Mouse (Mus musculus) heart, embryonic 13.5 days (tissue): ENCODE measurements around the gene Fbxo36. TPM values are rescaled to one million over a fixed set of nuclear protein-coding genes. Genes with fewer than 3 reads are reported as not detected.

Source experiments
- ATAC-seq: fragments of 200-750 bp; cut with Nextera tagmentation; 2 replicates; pipeline ENCODE4 v1.8.0; 2017; ENCODE audit warnings: moderate TSS enrichment; ENCODE audit not compliant: insufficient number of reproducible peaks, low FRiP score, low TSS enrichment; ENCODE audit errors: extremely low read depth
- H3K27ac ChIP-seq: fragments of 300-500 bp; sonication (generic); replicated peaks from 2 replicates; pipeline ENCODE4 v1.5.1; 2015; ENCODE audit warnings: moderate library complexity, mild to moderate bottlenecking, inconsistent platforms
- H3K27me3 ChIP-seq: fragments of 300-500 bp; sonication (generic); replicated peaks from 2 replicates; pipeline ENCODE4 v1.6.1; 2015; ENCODE audit warnings: mild to moderate bottlenecking, inconsistent platforms
- H3K36me3 ChIP-seq: fragments of 300-500 bp; sonication (generic); 2 replicates; pipeline ENCODE4 v1.6.1; 2015; ENCODE audit warnings: mild to moderate bottlenecking, inconsistent platforms
- H3K4me1 ChIP-seq: fragments of 300-500 bp; sonication (generic); 2 replicates; pipeline ENCODE4 v1.6.1; 2015; ENCODE audit warnings: inconsistent platforms
- H3K4me2 ChIP-seq: fragments of 300-500 bp; sonication (generic); 2 replicates; pipeline ENCODE4 v1.6.1; 2015; ENCODE audit warnings: inconsistent platforms, mild to moderate bottlenecking, moderate library complexity
- H3K4me3 ChIP-seq: fragments of 300-500 bp; sonication (generic); 2 replicates; pipeline ENCODE4 v1.5.1; 2015; ENCODE audit warnings: moderate library complexity, mild to moderate bottlenecking, inconsistent platforms
- H3K9ac ChIP-seq: fragments of 300-500 bp; sonication (generic); 2 replicates; pipeline ENCODE4 v1.6.1; 2015; ENCODE audit warnings: inconsistent platforms, mild to moderate bottlenecking, moderate library complexity
- H3K9me3 ChIP-seq: fragments of 300-500 bp; sonication (generic); 2 replicates; pipeline ENCODE4 v1.6.1; 2016; ENCODE audit warnings: inconsistent platforms
- WGBS: fragments of 180-500 bp; shearing (Covaris S2); methylation state at CpG from one replicate; pipeline ENCODE4 v1.1.7; 2015; ENCODE audit warnings: mixed read lengths; 5-methylcytosine and 5-hydroxymethylcytosine counted together
- polyA plus RNA-seq: library from polyadenylated mRNA; unstranded; fragments of >200 nt; fragmentation: Nextera tagmentation; extraction: Ambion mirVana; gene quantifications from 2 replicates; pipeline ENCODE4 v1.2.1, GENCODE M21; 2015

The Fbxo36 gene
- 6.5 and 8.9 TPM in 2 replicates for polyA plus RNA-seq

- ATAC-seq: peak; percentile 79
- under 1% methylated on average over 51 of the region's 54 CpGs for WGBS
These were observed at the start of gene Fbxo36 for GRCm38 (mm10) chr1:84839309-84840017. Fbxo36 (plus strand) TSS chr1:84839841.

GRCm38 (mm10) chr1:84791393-84791792, 48.2 kb upstream of the Fbxo36 start:
- H3K27me3 ChIP-seq: no peaks in the 10 kb centered on the region
- WGBS: 86% methylated on average over 2 of the region's 2 CpGs
- no peak for ATAC-seq
- H3K4me3 ChIP-seq: no peak overlapping the region
- H3K4me2 ChIP-seq: no peak overlapping the region
- H3K27ac ChIP-seq: no peak overlapping the region
- H3K9ac ChIP-seq: no peak overlapping the region
- H3K4me1 ChIP-seq: no peaks in the 10 kb centered on the region
- no peaks in the 10 kb centered on the region for H3K9me3 ChIP-seq
- H3K36me3 ChIP-seq: peaks cover 72% of the 10 kb centered on the region

More at GRCm38 (mm10) chr1:84839309-84840017, at the start of gene Fbxo36:
- Histone ChIP-seq H3K9me3 (no peaks in the 10 kb centered on the region), H3K4me2 (peak within 1 kb of the TSS; percentile 84), H3K27ac (peak within 1 kb of the TSS; percentile 98), H3K4me3 (peak within 1 kb of the TSS; percentile 97), H3K27me3 (no peaks in the 10 kb centered on the region), H3K9ac (peak within 1 kb of the TSS; percentile 99), H3K36me3 (peaks cover 1% of the 10 kb centered on the region; the same call in 1 of the 2 replicates), H3K4me1 (peaks cover 26% of the 10 kb centered on the region)

GRCm38 (mm10) chr1:84795335-84795734, 44.3 kb upstream of the Fbxo36 start:
- H3K27me3 ChIP-seq: no peaks in the 10 kb centered on the region
- H3K4me3 ChIP-seq: no peak overlapping the region
- no peaks in the 10 kb centered on the region for H3K4me1 ChIP-seq
- WGBS: 91% methylated on average over 7 of the region's 7 CpGs
- no peak overlapping the region for H3K4me2 ChIP-seq
- no peaks in the 10 kb centered on the region for H3K9me3 ChIP-seq
- no peak overlapping the region for H3K9ac ChIP-seq
- no peak overlapping the region for H3K27ac ChIP-seq
- no peak for ATAC-seq
- peaks cover 42% of the 10 kb centered on the region for H3K36me3 ChIP-seq

GRCm38 (mm10) chr1:84799166-84799565, 40.5 kb upstream of the Fbxo36 start:
- no peak for ATAC-seq
- H3K4me2 ChIP-seq: no peak overlapping the region

GRCm38 (mm10) chr1:84803788-84804187, 35.9 kb upstream of the Fbxo36 start:
- Histone ChIP-seq H3K4me3 (no peak overlapping the region), H3K27ac (no peak overlapping the region), H3K36me3 (peaks cover 5% of the 10 kb centered on the region; the same call in 1 of the 2 replicates), H3K27me3 (no peaks in the 10 kb centered on the region), H3K4me2 (no peak overlapping the region), H3K9ac (no peak overlapping the region), H3K4me1 (peaks cover 14% of the 10 kb centered on the region), H3K9me3 (no peaks in the 10 kb centered on the region)
- no peak for ATAC-seq
- WGBS: 76% methylated on average over 1 of the region's 1 CpGs

More at GRCm38 (mm10) chr1:84799166-84799565, 40.5 kb upstream of the Fbxo36 start:
- Histone ChIP-seq H3K27me3 (no peaks in the 10 kb centered on the region), H3K9me3 (no peaks in the 10 kb centered on the region), H3K27ac (no peak overlapping the region), H3K36me3 (peaks cover 13% of the 10 kb centered on the region), H3K9ac (no peak overlapping the region), H3K4me3 (no peak overlapping the region), H3K4me1 (peaks cover 9% of the 10 kb centered on the region)

GRCm38 (mm10) chr1:84817596-84817995, 22.0 kb upstream of the Fbxo36 start:
- Histone ChIP-seq H3K27ac (no peak overlapping the region), H3K4me3 (no peak overlapping the region), H3K36me3 (peaks cover 44% of the 10 kb centered on the region), H3K4me2 (no peak overlapping the region), H3K9ac (no peak overlapping the region), H3K27me3 (no peaks in the 10 kb centered on the region), H3K9me3 (no peaks in the 10 kb centered on the region), H3K4me1 (0 out of 2 replicates have a peak, but pooled peaks cover 1% of the 10 kb centered on the region)
- 64% methylated on average over 1 of the region's 1 CpGs for WGBS
- ATAC-seq: no peak

GRCm38 (mm10) chr1:84825091-84825490, 14.6 kb upstream of the Fbxo36 start:
- no peak overlapping the region for H3K9ac ChIP-seq
- no peaks in the 10 kb centered on the region for H3K27me3 ChIP-seq
- H3K36me3 ChIP-seq: peaks cover 44% of the 10 kb centered on the region
- ATAC-seq: no peak
- H3K27ac ChIP-seq: no peak overlapping the region
- H3K4me3 ChIP-seq: no peak overlapping the region
- 4% methylated on average over 2 of the region's 2 CpGs for WGBS
- H3K9me3 ChIP-seq: no peaks in the 10 kb centered on the region
- no peak overlapping the region for H3K4me2 ChIP-seq
- H3K4me1 ChIP-seq: peaks cover 27% of the 10 kb centered on the region

- no peaks in the 10 kb centered on the region for H3K9me3 ChIP-seq
- WGBS: 4% methylated on average over 20 of the region's 20 CpGs
These were observed 2.0 kb upstream of the Fbxo36 start for GRCm38 (mm10) chr1:84837523-84838145.

GRCm38 (mm10) chr1:84838156-84838555, 1.5 kb upstream of the Fbxo36 start:
- Histone ChIP-seq H3K36me3 (peaks cover 10% of the 10 kb centered on the region), H3K4me1 (peaks cover 26% of the 10 kb centered on the region), H3K4me2 (peak overlapping the region; percentile 84), H3K27ac (peak overlapping the region; percentile 98), H3K4me3 (peak overlapping the region; percentile 97), H3K9me3 (no peaks in the 10 kb centered on the region), H3K9ac (peak overlapping the region; percentile 99), H3K27me3 (no peaks in the 10 kb centered on the region)
- WGBS: under 1% methylated on average over 22 of the region's 22 CpGs
- ATAC-seq: 0 out of 2 replicates have a peak, but pooled peaks have one; percentile 1

More at GRCm38 (mm10) chr1:84837523-84838145, 2.0 kb upstream of the Fbxo36 start:
- no peak for ATAC-seq
- peak overlapping the region; percentile 98 for H3K27ac ChIP-seq
- no peaks in the 10 kb centered on the region for H3K27me3 ChIP-seq
- peaks cover 15% of the 10 kb centered on the region for H3K36me3 ChIP-seq
- peak overlapping the region; percentile 84 for H3K4me2 ChIP-seq
- peak overlapping the region; percentile 97 for H3K4me3 ChIP-seq
- H3K9ac ChIP-seq: peak overlapping the region; percentile 99
- peaks cover 26% of the 10 kb centered on the region for H3K4me1 ChIP-seq

GRCm38 (mm10) chr1:84838621-84839151, 955 bp upstream of the Fbxo36 start:
- peak overlapping the region; percentile 98 for H3K27ac ChIP-seq
- WGBS: under 1% methylated on average over 42 of the region's 44 CpGs
- H3K4me2 ChIP-seq: peak overlapping the region; percentile 84
- peak overlapping the region; percentile 99 for H3K9ac ChIP-seq
- H3K4me1 ChIP-seq: peaks cover 26% of the 10 kb centered on the region
- H3K27me3 ChIP-seq: no peaks in the 10 kb centered on the region
- H3K9me3 ChIP-seq: no peaks in the 10 kb centered on the region
- peak overlapping the region; percentile 97 for H3K4me3 ChIP-seq
- peaks cover 5% of the 10 kb centered on the region for H3K36me3 ChIP-seq
- ATAC-seq: peak; percentile 30

GRCm38 (mm10) chr1:84840018-84840664, 500 bp downstream of the Fbxo36 start, which contains the start of gene Trip12:
Trip12 (minus strand) TSS chr1:84840516.
- Histone ChIP-seq H3K4me1 (peaks cover 26% of the 10 kb centered on the region), H3K27me3 (no peaks in the 10 kb centered on the region), H3K9me3 (no peaks in the 10 kb centered on the region), H3K27ac (peak within 1 kb of the TSS; percentile 98), H3K4me2 (peak within 1 kb of the TSS; percentile 84), H3K36me3 (peaks cover 3% of the 10 kb centered on the region; the same call in 1 of the 2 replicates), H3K9ac (peak within 1 kb of the TSS; percentile 99), H3K4me3 (peak within 1 kb of the TSS; percentile 97)
- WGBS: under 1% methylated on average over 39 of the region's 39 CpGs
- ATAC-seq: peak; percentile 58; the same call in 1 of the 2 replicates
